Mouse (Mus musculus) splenic B cell, adult 2 months (primary cell): ENCODE results near the gene Gm4924.

Experiments
- DNase-seq: peaks from one replicate; pipeline ENCODE4 v3.0.0-alpha.2; 2011; ENCODE audit warnings: low read depth, low spot score
- H3K27me3 ChIP-seq: 2 replicates; pipeline ENCODE4 v1.6.1; 2012; ENCODE audit warnings: mild to moderate bottlenecking, low read length, moderate library complexity, mixed read lengths; ENCODE audit not compliant: control insufficient read depth, poor library complexity, insufficient read depth, severe bottlenecking
- H3K36me3 ChIP-seq: 2 replicates; pipeline ENCODE4 v1.6.1; 2012; ENCODE audit warnings: mild to moderate bottlenecking, low read length, moderate library complexity, mixed read lengths; ENCODE audit not compliant: control insufficient read depth, poor library complexity, insufficient read depth, severe bottlenecking

The Gm4924 gene

GRCm38 (mm10) chr10:82354083-82355010 is at the start of gene Gm4924:
Gene Gm4924, plus strand, starts transcription at chr10:82354255.
- H3K36me3 ChIP-seq, result no peaks in the 10 kb centered on the region
- peak; percentile 88 for DNase-seq
- no peaks in the 10 kb centered on the region for H3K27me3 ChIP-seq

GRCm38 (mm10) chr10:82316482-82316881 is 37.6 kb upstream of the Gm4924 start, which contains the start of gene 4932415D10Rik:
Gene 4932415D10Rik, minus strand, starts transcription at chr10:82316582.
- no peak for DNase-seq
- no peaks in the 10 kb centered on the region for H3K36me3 ChIP-seq
- no peaks in the 10 kb centered on the region for H3K27me3 ChIP-seq

- no peaks in the 10 kb centered on the region for H3K27me3 ChIP-seq
- no peaks in the 10 kb centered on the region for H3K36me3 ChIP-seq
- DNase-seq, result no peak
Measured at GRCm38 (mm10) chr10:82320134-82320533, 33.9 kb upstream of the Gm4924 start.

GRCm38 (mm10) chr10:82329826-82330225 is 24.2 kb upstream of the Gm4924 start:
- no peaks in the 10 kb centered on the region for H3K36me3 ChIP-seq
- DNase-seq, result no peak
- no peaks in the 10 kb centered on the region for H3K27me3 ChIP-seq

DNA sequence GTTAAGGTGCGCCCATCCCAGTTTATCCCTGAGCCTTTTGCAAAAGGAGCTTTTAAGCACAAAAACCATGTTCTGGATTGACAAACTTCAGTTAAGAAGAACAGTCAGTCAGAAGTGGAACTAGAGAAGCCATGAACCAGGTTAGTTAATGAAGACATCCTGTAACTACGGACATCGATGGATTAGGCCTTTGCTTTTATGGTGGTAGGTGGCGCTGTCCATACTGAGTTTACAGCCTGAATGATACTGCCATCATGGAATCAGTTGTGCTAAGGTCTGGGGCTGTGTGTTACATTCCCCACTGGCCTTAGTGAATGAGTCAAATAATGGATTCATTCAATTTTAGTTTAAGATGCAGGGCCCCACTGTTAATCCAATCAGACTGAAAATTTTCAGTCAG is 1.3 kb downstream of the Gm4924 start:
- no peaks in the 10 kb centered on the region for H3K36me3 ChIP-seq
- DNase-seq, result no peak
- no peaks in the 10 kb centered on the region for H3K27me3 ChIP-seq

- Histone ChIP-seq H3K36me3 (no peaks in the 10 kb centered on the region), H3K27me3 (no peaks in the 10 kb centered on the region)
- no peak for DNase-seq
Measured at GRCm38 (mm10) chr10:82361911-82362310, 7.9 kb downstream of the Gm4924 start.

GRCm38 (mm10) chr10:82382992-82383391 is 28.9 kb downstream of the Gm4924 start:
- Histone ChIP-seq H3K27me3 (no peaks in the 10 kb centered on the region), H3K36me3 (no peaks in the 10 kb centered on the region)
- no peak for DNase-seq

GRCm38 (mm10) chr10:82409511-82409910 is 55.5 kb downstream of the Gm4924 start:
- DNase-seq, result no peak
- H3K27me3 ChIP-seq, result no peaks in the 10 kb centered on the region
- no peaks in the 10 kb centered on the region for H3K36me3 ChIP-seq

GRCm38 (mm10) chr10:82423631-82424030 is 69.6 kb downstream of the Gm4924 start:
- DNase-seq, result no peak
- Histone ChIP-seq H3K36me3 (no peaks in the 10 kb centered on the region), H3K27me3 (no peaks in the 10 kb centered on the region)
